Mouse (Mus musculus): ENCODE data around the gene Chrne. TPM values are rescaled to one million over a fixed set of nuclear protein-coding genes. Genes with fewer than 3 reads are reported as not detected.
A peak's percentile ranks its signal among the peaks of the same experiment; 100 is the strongest.

Gene Chrne
- polyA plus RNA-seq, 1 experiment from 2014 or later: not detected

GRCm38 (mm10) chr11:70648512-70648911, 29.5 kb upstream of the Chrne start:
- Histone ChIP-seq H3K4me1 (peaks cover 57% of the 10 kb centered on the region), H3K36me3 (peaks cover 75% of the 10 kb centered on the region)
- WGBS: 86% methylated on average over 4 of the region's 4 CpGs

DNA sequence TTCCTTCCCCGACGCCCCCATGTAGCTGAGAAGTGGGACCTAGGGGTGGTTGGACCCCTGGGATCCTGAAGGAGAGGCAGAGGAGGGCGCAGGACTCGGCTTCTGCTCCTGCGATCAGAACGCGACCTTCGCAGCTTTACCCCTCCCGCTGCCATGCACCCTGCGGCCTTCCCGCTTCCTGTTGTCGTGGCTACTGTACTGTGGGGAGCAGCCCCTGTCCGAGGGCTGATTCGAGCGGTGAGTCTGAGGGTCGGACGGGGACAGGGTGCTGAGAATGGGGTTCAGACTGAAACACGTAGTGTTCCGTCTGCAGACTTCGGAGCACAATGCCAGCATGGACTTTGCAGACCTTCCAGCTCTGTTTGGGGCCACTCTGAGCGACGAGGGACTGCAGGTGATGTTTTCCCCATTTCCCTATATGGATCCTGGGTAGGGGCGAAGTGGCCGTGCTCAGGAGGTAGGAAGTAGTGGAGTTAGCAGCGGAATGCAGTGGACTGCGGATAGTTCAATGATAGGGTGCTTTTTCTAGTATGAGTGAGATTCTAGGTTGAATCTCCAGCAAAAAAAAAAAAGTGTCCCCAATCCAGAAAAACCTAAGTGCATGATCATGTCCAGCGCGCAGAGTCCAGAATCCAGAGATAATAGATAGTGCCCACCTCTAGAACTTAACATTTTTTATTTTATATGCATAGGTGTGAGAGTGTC, 28.9 kb upstream of the Chrne start:
- WGBS: 5% methylated on average over 28 of the region's 28 CpGs
- H3K4me1 ChIP-seq: peaks cover 52% of the 10 kb centered on the region

More at GRCm38 (mm10) chr11:70648512-70648911, 29.5 kb upstream of the Chrne start:
- H3K4me3 ChIP-seq: peak overlapping the region; percentile 90
- H3K27ac ChIP-seq (replicated peaks): no peak overlapping the region
- H3K27me3 ChIP-seq (ENCODE audit: low read depth, poor library complexity, severe bottlenecking): no peaks in the 10 kb centered on the region
- H3K9me3 ChIP-seq (replicated peaks): no peaks in the 10 kb centered on the region
- DNase-seq (ENCODE audit: low spot score): no peak

GRCm38 (mm10) chr11:70646691-70647650, 28.0 kb upstream of the Chrne start, which contains the start of the genes Rnf167 and Slc25a11:
Rnf167 (plus strand) TSS chr11:70647235.
Slc25a11 (minus strand) TSS chr11:70647479.
- Histone ChIP-seq H3K4me1 (peaks cover 43% of the 10 kb centered on the region), H3K36me3 (peaks cover 71% of the 10 kb centered on the region), H3K4me3 (peak within 1 kb of the TSS; percentile 90), H3K27ac (replicated peaks) (peak within 1 kb of the TSS; percentile 95), H3K9me3 (replicated peaks) (no peaks in the 10 kb centered on the region), H3K27me3 (ENCODE audit: low read depth, poor library complexity, severe bottlenecking) (no peaks in the 10 kb centered on the region)
- WGBS: under 1% methylated on average over 63 of the region's 63 CpGs
- peak; percentile 97 for DNase-seq (ENCODE audit: low spot score)

More for the DNA sequence above, 28.9 kb upstream of the Chrne start:
- H3K27ac ChIP-seq (replicated peaks): peak overlapping the region; percentile 95
- H3K27me3 ChIP-seq (ENCODE audit: low read depth, poor library complexity, severe bottlenecking): no peaks in the 10 kb centered on the region
- DNase-seq (ENCODE audit: low spot score): no peak
- H3K4me3 ChIP-seq: peak overlapping the region; percentile 90
- peaks cover 78% of the 10 kb centered on the region for H3K36me3 ChIP-seq
- H3K9me3 ChIP-seq (replicated peaks): no peaks in the 10 kb centered on the region

- Histone ChIP-seq H3K4me3 (peak overlapping the region; percentile 90), H3K36me3 (peaks cover 64% of the 10 kb centered on the region), H3K27ac (replicated peaks) (peak overlapping the region; percentile 95), H3K4me1 (peaks cover 41% of the 10 kb centered on the region), H3K27me3 (ENCODE audit: low read depth, poor library complexity, severe bottlenecking) (no peaks in the 10 kb centered on the region), H3K9me3 (replicated peaks) (no peaks in the 10 kb centered on the region)
- DNase-seq (ENCODE audit: low spot score): no peak
- 27% methylated on average over 3 of the region's 3 CpGs for WGBS
Measured at GRCm38 (mm10) chr11:70646259-70646555, 27.2 kb upstream of the Chrne start.

DNA sequence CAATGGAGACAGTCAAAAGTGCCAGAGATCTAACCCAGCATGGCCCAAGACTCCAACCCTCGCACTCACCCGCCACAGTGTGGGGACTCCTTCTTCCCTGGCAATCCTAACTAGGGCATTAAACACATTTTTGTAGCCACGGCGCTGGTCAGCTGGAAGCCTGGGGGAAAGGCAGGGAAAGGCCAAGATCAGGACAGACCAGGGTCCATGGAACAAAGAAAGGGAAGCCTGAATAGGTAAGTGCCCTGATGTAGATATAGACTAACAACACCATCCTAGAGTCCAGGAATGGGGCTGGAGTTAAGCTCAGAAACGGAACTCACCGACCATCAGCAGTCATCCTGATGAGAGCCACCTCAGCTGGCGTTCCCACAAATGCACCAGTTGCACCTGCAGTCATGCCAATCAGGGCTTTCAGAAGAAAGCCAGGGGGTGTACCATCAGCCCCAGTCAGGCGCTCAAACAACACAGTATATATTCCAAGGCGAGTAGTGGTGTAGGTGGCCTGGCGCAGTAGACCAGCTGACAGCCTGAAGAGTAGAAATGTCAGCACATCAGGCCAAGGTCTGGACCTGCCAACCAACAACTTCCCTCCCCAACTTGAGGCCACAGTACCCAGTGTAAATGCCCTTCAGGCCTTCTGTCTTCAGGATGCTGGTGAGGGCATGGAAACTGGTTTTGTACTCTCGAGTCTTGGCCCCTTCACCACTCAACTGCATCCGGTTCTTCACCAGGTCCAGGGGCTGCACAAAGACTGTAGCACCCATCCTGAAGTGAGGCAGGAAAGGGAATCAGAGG, 26.6 kb upstream of the Chrne start:
- H3K4me3 ChIP-seq: peak overlapping the region; percentile 90
- DNase-seq (ENCODE audit: low spot score): no peak
- WGBS: 92% methylated on average over 12 of the region's 12 CpGs
- no peaks in the 10 kb centered on the region for H3K27me3 ChIP-seq (ENCODE audit: low read depth, poor library complexity, severe bottlenecking)
- peaks cover 36% of the 10 kb centered on the region for H3K4me1 ChIP-seq
- H3K36me3 ChIP-seq: peaks cover 58% of the 10 kb centered on the region
- H3K9me3 ChIP-seq (replicated peaks): no peaks in the 10 kb centered on the region
- H3K27ac ChIP-seq (replicated peaks): peak overlapping the region; percentile 95

DNA sequence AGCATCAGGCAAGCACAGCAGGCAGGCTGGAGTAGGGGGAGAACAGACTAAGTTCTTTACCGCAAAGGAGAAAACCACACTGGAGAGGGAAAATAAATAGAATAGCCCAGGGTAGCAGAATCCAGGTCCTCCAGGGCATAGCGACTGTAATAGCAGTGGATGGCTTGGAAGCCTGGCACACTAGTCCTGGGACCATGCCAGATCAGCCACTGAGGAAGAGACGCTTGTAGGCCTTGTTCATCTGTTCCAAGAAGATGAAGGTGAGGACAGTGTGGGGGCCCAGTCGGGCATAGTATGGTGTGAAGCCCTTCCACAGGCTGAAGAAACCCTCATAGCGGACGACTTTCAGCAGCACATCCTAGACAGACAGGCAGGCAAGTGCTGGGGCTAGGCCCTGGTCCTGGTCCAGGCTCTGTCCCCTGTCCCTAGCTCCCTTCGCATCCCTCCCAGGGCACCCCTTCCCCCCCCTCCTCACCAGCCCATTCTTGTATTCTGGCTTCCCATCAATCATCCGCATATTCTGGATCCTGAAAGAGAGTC, 25.6 kb upstream of the Chrne start:
- DNase-seq (ENCODE audit: low spot score): no peak
- no peak overlapping the region for H3K27ac ChIP-seq (replicated peaks)
- H3K4me3 ChIP-seq: peak overlapping the region; percentile 23
- 96% methylated on average over 8 of the region's 8 CpGs for WGBS
- H3K36me3 ChIP-seq: peaks cover 48% of the 10 kb centered on the region
- peaks cover 35% of the 10 kb centered on the region for H3K4me1 ChIP-seq
- H3K9me3 ChIP-seq (replicated peaks): no peaks in the 10 kb centered on the region
- H3K27me3 ChIP-seq (ENCODE audit: low read depth, poor library complexity, severe bottlenecking): no peaks in the 10 kb centered on the region

DNA sequence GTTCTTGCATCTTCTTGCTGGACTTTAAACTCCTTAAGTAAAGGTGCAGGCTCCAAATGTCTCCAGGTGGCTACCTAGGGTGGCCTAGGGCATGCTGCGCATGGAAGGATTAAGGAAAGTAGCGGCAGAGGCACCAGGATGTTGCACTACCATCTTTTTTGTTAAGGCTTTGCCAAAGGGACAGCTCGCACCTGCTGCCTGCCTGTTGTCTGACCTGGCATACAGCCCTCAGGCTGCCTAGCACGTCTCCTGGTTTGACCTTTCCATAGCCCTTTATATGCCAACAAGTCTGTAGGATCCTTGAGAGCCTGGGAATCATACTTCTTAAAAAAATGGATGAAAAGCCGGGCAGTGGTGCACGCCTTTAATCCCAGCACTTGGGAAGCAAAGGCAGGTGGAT, 24.0 kb upstream of the Chrne start:
- 90% methylated on average over 6 of the region's 6 CpGs for WGBS
- H3K9me3 ChIP-seq (replicated peaks): no peaks in the 10 kb centered on the region
- peaks cover 22% of the 10 kb centered on the region for H3K4me1 ChIP-seq
- DNase-seq (ENCODE audit: low spot score): no peak
- H3K4me3 ChIP-seq: no peak overlapping the region
- H3K36me3 ChIP-seq: peaks cover 33% of the 10 kb centered on the region
- H3K27ac ChIP-seq (replicated peaks): no peak overlapping the region
- H3K27me3 ChIP-seq (ENCODE audit: low read depth, poor library complexity, severe bottlenecking): no peaks in the 10 kb centered on the region

GRCm38 (mm10) chr11:70641241-70641640, 22.2 kb upstream of the Chrne start:
- H3K4me1 ChIP-seq: peaks cover 12% of the 10 kb centered on the region
- no peak for DNase-seq (ENCODE audit: low spot score)
- WGBS: 80% methylated on average over 7 of the region's 7 CpGs

GRCm38 (mm10) chr11:70639976-70640375, 21.0 kb upstream of the Chrne start:
- no peaks in the 10 kb centered on the region for H3K27me3 ChIP-seq (ENCODE audit: low read depth, poor library complexity, severe bottlenecking)
- 82% methylated on average over 8 of the region's 8 CpGs for WGBS
- no peaks in the 10 kb centered on the region for H3K9me3 ChIP-seq (replicated peaks)
- no peak for DNase-seq (ENCODE audit: low spot score)
- H3K27ac ChIP-seq (replicated peaks): no peak overlapping the region
- H3K4me1 ChIP-seq: no peaks in the 10 kb centered on the region
- H3K36me3 ChIP-seq: peaks cover 23% of the 10 kb centered on the region
- H3K4me3 ChIP-seq: no peak overlapping the region

More at GRCm38 (mm10) chr11:70641241-70641640, 22.2 kb upstream of the Chrne start:
- Histone ChIP-seq H3K9me3 (replicated peaks) (no peaks in the 10 kb centered on the region), H3K27me3 (ENCODE audit: low read depth, poor library complexity, severe bottlenecking) (no peaks in the 10 kb centered on the region), H3K36me3 (peaks cover 33% of the 10 kb centered on the region), H3K27ac (replicated peaks) (no peak overlapping the region), H3K4me3 (no peak overlapping the region)

DNA sequence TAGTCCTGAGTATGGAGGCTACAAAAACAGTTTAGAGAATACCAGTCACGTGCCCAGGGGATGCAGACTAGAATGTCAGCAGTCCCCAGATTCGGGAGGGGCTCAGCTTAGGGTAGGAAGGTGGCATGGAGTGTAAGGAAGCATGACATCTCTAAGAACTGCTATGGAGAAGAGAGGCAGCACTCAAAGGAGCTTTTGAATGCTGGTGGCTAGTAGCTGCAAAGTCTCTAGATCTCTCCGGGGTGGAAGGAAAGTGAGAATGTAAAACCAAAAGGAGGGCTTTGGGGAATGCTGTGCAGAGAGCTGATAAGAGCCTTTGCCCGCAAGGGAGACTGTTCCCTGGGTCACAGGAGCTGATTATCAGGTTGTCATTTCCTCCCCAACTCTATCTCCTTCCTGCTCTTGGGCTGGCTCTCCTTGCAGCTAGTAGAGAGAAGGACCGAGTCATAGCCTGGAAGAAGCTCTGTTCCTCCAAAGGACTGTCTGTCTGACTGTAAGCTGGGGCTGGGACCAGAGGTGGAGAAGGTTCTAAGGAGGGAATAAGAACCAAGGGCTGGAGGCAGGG, 19.8 kb upstream of the Chrne start, which contains the start of gene Gp1ba:
Gene Gp1ba, plus strand, starts transcription at position 409 of the 565 bp plus-strand sequence.
- 60% methylated on average over 5 of the region's 5 CpGs for WGBS
- Histone ChIP-seq H3K9me3 (replicated peaks) (no peaks in the 10 kb centered on the region), H3K4me1 (no peaks in the 10 kb centered on the region), H3K27me3 (ENCODE audit: low read depth, poor library complexity, severe bottlenecking) (no peaks in the 10 kb centered on the region), H3K36me3 (peaks cover 12% of the 10 kb centered on the region), H3K27ac (replicated peaks) (no peak within 1 kb of the TSS), H3K4me3 (no peak within 1 kb of the TSS)
- DNase-seq (ENCODE audit: low spot score): no peak

DNA sequence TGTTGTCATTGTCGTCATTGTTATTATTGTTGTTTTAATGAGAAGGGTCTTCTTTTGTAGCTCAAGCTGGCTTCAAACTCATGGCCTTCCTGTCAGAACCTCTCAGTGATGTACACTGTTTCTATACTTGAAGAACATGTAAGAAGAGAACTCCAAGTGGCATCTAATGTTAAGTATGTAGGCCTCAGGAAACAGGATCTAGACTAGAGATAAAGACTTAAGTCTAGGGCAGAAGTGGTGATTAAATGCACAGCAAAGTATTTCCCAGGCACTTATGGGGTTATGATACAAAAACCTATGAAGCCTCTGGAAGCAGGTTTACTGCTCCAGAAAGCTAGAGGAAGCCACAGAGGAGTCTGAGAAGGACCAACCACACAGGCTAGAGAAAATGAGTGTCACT, 19.3 kb upstream of the Chrne start:
- Histone ChIP-seq H3K36me3 (peaks cover 7% of the 10 kb centered on the region), H3K9me3 (replicated peaks) (no peaks in the 10 kb centered on the region), H3K4me3 (no peak overlapping the region), H3K27me3 (ENCODE audit: low read depth, poor library complexity, severe bottlenecking) (no peaks in the 10 kb centered on the region), H3K4me1 (no peaks in the 10 kb centered on the region), H3K27ac (replicated peaks) (no peak overlapping the region)
- no peak for DNase-seq (ENCODE audit: low spot score)
- 88% methylated on average over 1 of the region's 1 CpGs for WGBS

DNA sequence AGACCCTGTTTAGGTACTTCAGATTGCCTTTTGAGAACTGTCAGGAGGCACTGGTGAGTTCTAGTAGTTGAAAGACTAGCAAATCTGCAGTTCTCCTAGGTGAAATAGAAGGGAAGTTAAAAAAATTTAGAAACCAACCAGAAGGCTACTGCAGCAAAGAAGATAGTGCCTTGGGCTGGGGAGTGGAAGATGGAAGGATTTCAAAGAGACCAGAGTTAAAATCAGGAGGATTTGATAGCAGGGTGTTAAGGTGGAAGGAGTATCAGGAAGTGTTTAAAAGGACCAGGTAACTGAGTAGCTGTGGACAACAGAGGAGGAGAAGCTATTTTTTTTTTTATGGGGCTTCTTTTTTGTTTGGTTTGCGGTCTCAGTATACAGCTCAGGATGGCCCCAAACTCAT, 18.7 kb upstream of the Chrne start:
- Histone ChIP-seq H3K27me3 (ENCODE audit: low read depth, poor library complexity, severe bottlenecking) (no peaks in the 10 kb centered on the region), H3K4me1 (no peaks in the 10 kb centered on the region), H3K36me3 (peaks cover 1% of the 10 kb centered on the region; the same call in 1 of the 2 replicates), H3K9me3 (replicated peaks) (no peaks in the 10 kb centered on the region), H3K4me3 (no peak overlapping the region), H3K27ac (replicated peaks) (no peak overlapping the region)
- DNase-seq (ENCODE audit: low spot score): no peak
- 92% methylated on average over 1 of the region's 1 CpGs for WGBS

Measured in midbrain, embryonic 10.5 days (tissue).